Mouse (Mus musculus) brain, embryonic 18.5 days (tissue): Measurements from ENCODE around the gene Birc5.
A peak's percentile ranks its signal among the peaks of the same experiment; 100 is the strongest.
"Not testable (repeated sequence)": the region's sequence is repeated elsewhere in the genome, so short reads cannot be mapped to it uniquely, and the experiment has no call there.

Experiments used
- DNase-seq: peaks from one replicate; pipeline ENCODE4 v3.0.0-alpha.2; 2012; ENCODE audit warnings: low read depth, low spot score

Birc5 gene

GRCm38 (mm10) chr11:117848985-117849671 is at the start of gene Birc5:
Gene Birc5 (plus strand): TSS chr11:117849251.
- DNase-seq, result peak; percentile 90

- no peak for DNase-seq
These were observed 49.0 kb upstream of the Birc5 start for GRCm38 (mm10) chr11:117800038-117800437.

- no peak for DNase-seq
These were observed 47.4 kb upstream of the Birc5 start for GRCm38 (mm10) chr11:117801650-117802049.

- no peak for DNase-seq
These were observed 45.8 kb upstream of the Birc5 start for GRCm38 (mm10) chr11:117803166-117803688.

GRCm38 (mm10) chr11:117806781-117807180 is 42.3 kb upstream of the Birc5 start:
- no peak for DNase-seq

GRCm38 (mm10) chr11:117809407-117810311 is 39.4 kb upstream of the Birc5 start, which contains the start of the genes Gm20708 and Syngr2:
Gene Gm20708 (plus strand): TSS chr11:117809668.
Gene Syngr2 (plus strand): TSS chr11:117809668.
- DNase-seq, result no peak

GRCm38 (mm10) chr11:117810401-117811046 is 38.5 kb upstream of the Birc5 start:
- no peak for DNase-seq

- no peak for DNase-seq
These were observed 35.2 kb upstream of the Birc5 start for GRCm38 (mm10) chr11:117813867-117814266.

- DNase-seq, result no peak
These were observed 34.2 kb upstream of the Birc5 start for GRCm38 (mm10) chr11:117814704-117815366.

- not testable (repeated sequence) for DNase-seq
These were observed 33.2 kb upstream of the Birc5 start for GRCm38 (mm10) chr11:117815850-117816249.

GRCm38 (mm10) chr11:117816389-117816996 is 32.6 kb upstream of the Birc5 start:
- DNase-seq, result no peak

GRCm38 (mm10) chr11:117819095-117819494 is 30.0 kb upstream of the Birc5 start:
- DNase-seq, result no peak

GRCm38 (mm10) chr11:117820173-117820572 is 28.9 kb upstream of the Birc5 start:
- no peak for DNase-seq

GRCm38 (mm10) chr11:117821868-117822267 is 27.2 kb upstream of the Birc5 start:
- DNase-seq, result no peak

- DNase-seq, result no peak
These were observed 26.3 kb upstream of the Birc5 start for GRCm38 (mm10) chr11:117822728-117823241.

- DNase-seq, result no peak
These were observed 25.6 kb upstream of the Birc5 start for GRCm38 (mm10) chr11:117823411-117823810.

GRCm38 (mm10) chr11:117824060-117824969 is 24.7 kb upstream of the Birc5 start:
- no peak for DNase-seq

GRCm38 (mm10) chr11:117825333-117826101 is 23.5 kb upstream of the Birc5 start, which contains the start of the genes Afmid and Tk1:
Gene Afmid (plus strand): TSS chr11:117825924.
Gene Tk1 (minus strand): TSS chr11:117826092.
- no peak for DNase-seq

- no peak for DNase-seq
These were observed 22.9 kb upstream of the Birc5 start for GRCm38 (mm10) chr11:117826164-117826563.
